Mouse (Mus musculus): ENCODE measurements at regions not wholly inside any gene's neighbourhood (a gene's known extent, or its start where the extent isn't known, plus 50 kb on each side); places are given as distances from the start of the nearest gene placed in this dataset.

GRCm38 (mm10) chr6:49523184-49523583 lies 127.8 kb downstream of the Stk31 start:
- DNase-seq: no peak
- intact Hi-C loops (cut with DNase I): loop anchor here (10.0 kb wide), 1 partner anchor 1012 kb away; no protein-coding TSS in a partner anchor

- intact Hi-C loops (cut with DNase I): loop anchor here (10.0 kb wide), 1 partner anchor 1011 kb away; no protein-coding TSS in a partner anchor
- DNase-seq: no peak
Measured at GRCm38 (mm10) chr6:49523696-49524095, 128.3 kb downstream of the Stk31 start.

- DNase-seq: no peak
- intact Hi-C loops (cut with DNase I): no loop called here
Measured at GRCm38 (mm10) chr6:49533956-49534355, 138.6 kb downstream of the Stk31 start.

GRCm38 (mm10) chr6:49534551-49534950 lies 139.1 kb downstream of the Stk31 start:
- intact Hi-C loops (cut with DNase I): no loop called here
- DNase-seq: no peak

GRCm38 (mm10) chr6:49544946-49545345 lies 149.5 kb downstream of the Stk31 start:
- no peak for DNase-seq
- intact Hi-C loops (cut with DNase I): no loop called here

- DNase-seq: no peak
- intact Hi-C loops (cut with DNase I): no loop called here
Measured at GRCm38 (mm10) chr6:49555069-49555468, 159.7 kb downstream of the Stk31 start.

- intact Hi-C loops (cut with DNase I): no loop called here
- no peak for DNase-seq
Measured at GRCm38 (mm10) chr6:49558508-49558907, 163.1 kb downstream of the Stk31 start.

- intact Hi-C loops (cut with DNase I): no loop called here
- DNase-seq: no peak
Measured at GRCm38 (mm10) chr6:49559112-49559511, 163.7 kb downstream of the Stk31 start.

GRCm38 (mm10) chr6:49578340-49578739 lies 182.9 kb downstream of the Stk31 start:
- intact Hi-C loops (cut with DNase I): no loop called here
- no peak for DNase-seq

GRCm38 (mm10) chr6:49579691-49580090 lies 184.3 kb downstream of the Stk31 start:
- intact Hi-C loops (cut with DNase I): no loop called here

GRCm38 (mm10) chr6:49582040-49582707 lies 186.8 kb downstream of the Stk31 start:
- no peak for DNase-seq
- intact Hi-C loops (cut with DNase I): no loop called here

More at GRCm38 (mm10) chr6:49579691-49580090, 184.3 kb downstream of the Stk31 start:
- no peak for DNase-seq

- intact Hi-C loops (cut with DNase I): no loop called here
- no peak for DNase-seq
Measured at GRCm38 (mm10) chr6:49586553-49586952, 191.1 kb downstream of the Stk31 start.

GRCm38 (mm10) chr6:49588677-49589076 lies 193.3 kb downstream of the Stk31 start:
- intact Hi-C loops (cut with DNase I): no loop called here

GRCm38 (mm10) chr6:49590927-49591631 lies 195.7 kb downstream of the Stk31 start:
- intact Hi-C loops (cut with DNase I): no loop called here
- DNase-seq: no peak

More at GRCm38 (mm10) chr6:49588677-49589076, 193.3 kb downstream of the Stk31 start:
- DNase-seq: no peak

GRCm38 (mm10) chr6:49591632-49592000 lies 196.2 kb downstream of the Stk31 start:
- intact Hi-C loops (cut with DNase I): no loop called here
- no peak for DNase-seq

GRCm38 (mm10) chr6:49592676-49593075 lies 197.3 kb downstream of the Stk31 start:
- intact Hi-C loops (cut with DNase I): no loop called here
- no peak for DNase-seq

- intact Hi-C loops (cut with DNase I): no loop called here
Measured at GRCm38 (mm10) chr6:49603201-49603600, 207.8 kb downstream of the Stk31 start.

GRCm38 (mm10) chr6:49603844-49604243 lies 208.4 kb downstream of the Stk31 start:
- intact Hi-C loops (cut with DNase I): no loop called here
- no peak for DNase-seq

More at GRCm38 (mm10) chr6:49603201-49603600, 207.8 kb downstream of the Stk31 start:
- no peak for DNase-seq

GRCm38 (mm10) chr6:49606028-49606427 lies 210.6 kb downstream of the Stk31 start:
- intact Hi-C loops (cut with DNase I): no loop called here
- DNase-seq: no peak

- no peak for DNase-seq
- intact Hi-C loops (cut with DNase I): no loop called here
Measured at GRCm38 (mm10) chr6:49606626-49607158, 211.3 kb downstream of the Stk31 start.

GRCm38 (mm10) chr6:49624080-49624479 lies 198.4 kb upstream of the Npy start:
- intact Hi-C loops (cut with DNase I): no loop called here
- DNase-seq: no peak

- no peak for DNase-seq
- intact Hi-C loops (cut with DNase I): no loop called here
Measured at GRCm38 (mm10) chr6:49624564-49624963, 197.9 kb upstream of the Npy start.
